Mouse (Mus musculus): ENCODE data around the gene Tmem132c.

GRCm38 (mm10) chr5:127561086-127561485 lies 319.5 kb downstream of the Tmem132c start:
- no peak for TF ChIP-seq CTCF (IDR thresholded peaks at IDR 0.05; ENCODE audit: control insufficient read depth, insufficient read depth, insufficient read length)
- no peak for TF ChIP-seq CEBPB (IDR thresholded peaks at IDR 0.05; ENCODE audit: low read depth)
